Mouse (Mus musculus): Measurements from ENCODE around the gene Lcn6.
"Not testable (repeated sequence)": the region's sequence is repeated elsewhere in the genome, so short reads cannot be mapped to it uniquely, and the experiment has no call there.

The Lcn6 gene

GRCm38 (mm10) chr2:25703706-25704105 lies 27.1 kb downstream of the Lcn6 start:
- DNase-seq (ENCODE audit: low spot score in 2 of 2) = no peak

- DNase-seq (ENCODE audit: low spot score in 2 of 2) = peak; percentile 21 to 62
These were observed 30.3 kb downstream of the Lcn6 start, which contains the start of gene Bmyc for GRCm38 (mm10) chr2:25706643-25707481. TSS of gene Bmyc (plus strand) at chr2:25706739.

GRCm38 (mm10) chr2:25708121-25708520 lies 31.5 kb downstream of the Lcn6 start:
- peak in 1 of 2 experiments; percentile 49 for DNase-seq (ENCODE audit: low spot score in 2 of 2)

- DNase-seq (ENCODE audit: low spot score in 2 of 2) = not testable (repeated sequence)
These were observed 32.5 kb downstream of the Lcn6 start for GRCm38 (mm10) chr2:25709056-25709455.

GRCm38 (mm10) chr2:25709791-25710190 lies 33.2 kb downstream of the Lcn6 start:
- DNase-seq (ENCODE audit: low spot score in 2 of 2) = not testable (repeated sequence)

- not testable (repeated sequence) for DNase-seq (ENCODE audit: low spot score in 2 of 2)
These were observed 35.1 kb downstream of the Lcn6 start for GRCm38 (mm10) chr2:25711641-25712040.

- DNase-seq (ENCODE audit: low spot score in 2 of 2) = no peak
These were observed 40.6 kb downstream of the Lcn6 start for GRCm38 (mm10) chr2:25717222-25717621.
